Mouse (Mus musculus) C2C12 (cell line): ENCODE results near the gene Ms4a6b. TPM values are rescaled to one million over a fixed set of nuclear protein-coding genes. Genes with fewer than 3 reads are reported as not detected.
"Not testable (repeated sequence)": the region's sequence is repeated elsewhere in the genome, so short reads cannot be mapped to it uniquely, and the experiment has no call there.

ENCODE experiments used
- H3K27me3 ChIP-seq: one replicate; pipeline ENCODE4 v1.6.1; 2011; ENCODE audit not compliant: control insufficient read depth, insufficient read depth, insufficient read length
- H3K36me3 ChIP-seq: one replicate; pipeline ENCODE4 v1.6.1; 2011; ENCODE audit not compliant: control insufficient read depth, insufficient read depth
- H3K4me3 ChIP-seq: one replicate; pipeline ENCODE4 v1.5.1; 2011; ENCODE audit warnings: mild to moderate bottlenecking, control low read depth; ENCODE audit not compliant: poor library complexity, insufficient read depth, severe bottlenecking
- H3K79me2 ChIP-seq: one replicate; pipeline ENCODE4 v1.6.1; 2011; ENCODE audit not compliant: control insufficient read depth, insufficient read depth
- H3K79me3 ChIP-seq: one replicate; pipeline ENCODE4 v1.6.1; 2011; ENCODE audit warnings: low read depth, control low read depth
- H3ac ChIP-seq: one replicate; pipeline ENCODE3; 2011; ENCODE audit warnings: low read depth; ENCODE audit not compliant: control insufficient read depth, insufficient read length
- CEBPB ChIP-seq: IDR thresholded peaks from one replicate; pipeline ENCODE4 v1.6.1; 2011; ENCODE audit warnings: low read depth, mild to moderate bottlenecking, control low read depth, moderate library complexity
- CTCF ChIP-seq: IDR thresholded peaks from one replicate; pipeline ENCODE4 v1.5.1; 2011; ENCODE audit not compliant: control insufficient read depth, insufficient read depth, insufficient read length
- FOSL1 ChIP-seq: IDR thresholded peaks from one replicate; pipeline ENCODE4 v1.8.0; 2011; ENCODE audit warnings: mild to moderate bottlenecking, low read length; ENCODE audit not compliant: poor library complexity, insufficient read depth, severe bottlenecking
- MAX ChIP-seq: IDR thresholded peaks from one replicate; pipeline ENCODE4 v1.6.1; 2011; ENCODE audit warnings: mild to moderate bottlenecking, control low read depth
- MYOD1 ChIP-seq: IDR thresholded peaks from one replicate; pipeline ENCODE4 v1.6.1; 2011; ENCODE audit warnings: low read depth; ENCODE audit not compliant: control insufficient read depth, insufficient read length
- MYOG ChIP-seq: IDR thresholded peaks from one replicate; pipeline ENCODE4 v1.6.1; 2011; ENCODE audit not compliant: control insufficient read depth, insufficient read length; ENCODE audit errors: extremely low read depth
- USF1 ChIP-seq: IDR thresholded peaks from one replicate; pipeline ENCODE4 v1.6.1; 2011; ENCODE audit warnings: low read depth, mild to moderate bottlenecking, control low read depth, moderate library complexity
- polyA plus RNA-seq: library from polyadenylated mRNA; unstranded; fragments of >200 nt; fragmentation: generic; extraction: Trizol; gene quantifications from one replicate; pipeline ENCODE4 v1.2.1, GENCODE M21; 2012; ENCODE audit warnings: missing spikeins

The Ms4a6b gene
- polyA plus RNA-seq, 1 experiment, result not detected

DNA sequence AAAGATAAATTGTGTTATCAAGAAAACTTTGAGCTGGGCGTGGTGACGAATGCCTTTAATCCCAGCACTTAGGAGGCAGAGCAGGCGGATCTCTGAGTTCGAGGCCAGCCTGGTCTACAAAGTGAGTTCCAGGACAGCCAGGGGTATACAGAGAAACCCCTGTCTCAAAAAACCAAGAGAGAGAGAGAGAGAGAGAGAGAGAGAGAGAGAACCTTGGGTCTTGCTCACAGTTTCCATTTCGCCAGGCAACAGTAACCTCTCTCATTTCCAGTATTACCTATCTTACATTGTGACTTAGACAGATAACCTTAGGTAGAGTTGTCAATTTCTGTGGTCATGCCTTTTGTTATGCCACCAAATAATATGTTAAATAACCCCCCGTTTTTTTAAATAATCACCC lies 20.0 kb upstream of the Ms4a6b start:
- TF ChIP-seq CEBPB (no peak), FOSL1 (no peak), USF1 (no peak), MYOG (no peak), MYOD1 (no peak), MAX (no peak), CTCF (no peak)
- H3K79me2 ChIP-seq, result no peaks in the 10 kb centered on the region
- H3ac ChIP-seq, result no peak overlapping the region
- no peak overlapping the region for H3K4me3 ChIP-seq
- no peaks in the 10 kb centered on the region for H3K79me3 ChIP-seq
- no peaks in the 10 kb centered on the region for H3K36me3 ChIP-seq
- H3K27me3 ChIP-seq, result no peaks in the 10 kb centered on the region

DNA sequence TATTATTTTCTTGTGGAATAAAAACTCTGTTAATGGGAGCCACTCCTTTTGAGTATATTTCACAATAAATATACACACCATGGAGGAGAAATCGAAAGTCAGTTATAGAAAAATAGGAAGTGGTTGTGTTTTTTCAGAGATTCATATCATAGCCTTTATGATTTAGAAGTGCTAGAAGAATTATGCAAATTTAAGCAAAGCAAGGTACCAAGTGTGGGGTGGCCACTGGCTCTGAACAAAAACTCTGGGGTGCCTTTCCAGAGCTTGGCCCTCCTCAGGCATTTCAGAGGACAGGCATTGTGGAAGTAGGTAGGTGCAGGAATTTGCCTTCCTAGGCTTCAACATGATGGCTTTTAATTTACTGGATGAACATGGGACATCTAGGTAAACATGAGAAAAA lies 19.0 kb upstream of the Ms4a6b start:
- H3K79me3 ChIP-seq, H3K79me2 ChIP-seq, H3ac ChIP-seq, H3K27me3 ChIP-seq, H3K4me3 ChIP-seq, H3K36me3 ChIP-seq: not testable (repeated sequence)

DNA sequence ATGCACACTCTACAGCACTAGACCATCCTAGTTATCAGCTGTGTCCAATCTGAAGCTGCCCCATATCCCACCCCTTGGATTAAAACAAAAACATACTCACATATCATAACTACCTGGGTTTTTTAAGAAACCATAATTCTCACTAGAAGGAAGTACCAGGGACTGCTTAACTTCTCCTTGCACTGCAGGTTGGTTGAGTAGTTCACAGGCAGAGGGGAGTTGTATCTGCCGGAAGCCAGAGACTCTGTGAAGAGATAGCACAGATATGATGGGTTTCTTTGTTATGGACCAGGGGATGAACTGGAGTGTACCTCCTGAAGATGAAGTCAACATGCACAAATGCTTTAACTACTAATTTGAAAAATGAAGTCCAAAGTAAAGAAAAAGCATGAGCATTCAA lies 15.5 kb upstream of the Ms4a6b start:
- TF ChIP-seq CTCF (no peak), CEBPB (no peak), MYOG (no peak), MYOD1 (no peak), FOSL1 (no peak), MAX (no peak), USF1 (no peak)
- no peaks in the 10 kb centered on the region for H3K36me3 ChIP-seq
- no peaks in the 10 kb centered on the region for H3K27me3 ChIP-seq
- no peaks in the 10 kb centered on the region for H3K79me3 ChIP-seq
- H3ac ChIP-seq, result no peak overlapping the region
- no peaks in the 10 kb centered on the region for H3K79me2 ChIP-seq
- H3K4me3 ChIP-seq, result no peak overlapping the region

DNA sequence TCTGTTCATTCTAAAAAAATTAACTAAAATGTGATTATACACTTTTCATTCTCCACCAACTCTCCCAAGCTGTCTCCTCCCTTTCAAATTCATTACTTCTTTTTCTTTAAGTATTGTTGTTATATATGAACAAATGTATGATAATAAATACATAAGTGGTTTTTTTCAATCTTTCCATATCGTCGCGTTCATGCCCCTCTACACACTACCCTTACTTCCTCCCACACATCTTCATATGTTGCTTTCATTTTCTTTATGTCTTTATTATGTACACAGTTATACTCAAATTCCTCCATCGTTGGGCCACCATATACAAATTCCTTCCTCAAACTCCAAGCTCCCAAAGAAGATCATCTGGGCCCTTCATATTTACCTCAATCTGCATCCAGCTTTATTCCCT lies 15.0 kb upstream of the Ms4a6b start:
- Histone ChIP-seq H3K27me3 (no peaks in the 10 kb centered on the region), H3K79me2 (no peaks in the 10 kb centered on the region), H3ac (no peak overlapping the region), H3K36me3 (no peaks in the 10 kb centered on the region), H3K4me3 (no peak overlapping the region), H3K79me3 (no peaks in the 10 kb centered on the region)
- TF ChIP-seq FOSL1, result no peak
- TF ChIP-seq CTCF, result no peak
- no peak for TF ChIP-seq MAX
- TF ChIP-seq CEBPB, result no peak
- TF ChIP-seq MYOG, result no peak
- no peak for TF ChIP-seq MYOD1
- no peak for TF ChIP-seq USF1

DNA sequence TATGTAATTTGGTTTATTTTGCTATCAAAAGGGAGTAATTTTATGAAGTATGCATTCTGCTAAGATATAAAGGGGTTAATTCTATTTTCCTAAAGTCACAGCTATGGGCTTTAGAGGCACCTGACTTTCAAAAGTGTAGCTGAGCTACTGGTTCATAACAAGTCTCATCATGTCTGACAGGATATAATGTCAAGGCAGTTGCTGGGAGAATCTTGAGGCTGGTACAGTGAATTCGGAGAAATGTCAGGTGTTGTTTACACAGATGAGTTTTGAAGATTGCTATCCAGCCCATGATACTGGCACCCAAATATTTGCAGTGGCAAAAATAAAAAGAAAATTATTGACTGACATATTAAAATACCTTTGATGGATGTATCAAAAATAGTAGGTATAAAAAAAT lies 11.5 kb upstream of the Ms4a6b start:
- no peaks in the 10 kb centered on the region for H3K79me2 ChIP-seq
- H3K4me3 ChIP-seq, result no peak overlapping the region
- H3ac ChIP-seq, result no peak overlapping the region
- no peaks in the 10 kb centered on the region for H3K36me3 ChIP-seq
- H3K27me3 ChIP-seq, result no peaks in the 10 kb centered on the region
- TF ChIP-seq MAX, result no peak
- TF ChIP-seq MYOG, result no peak
- no peak for TF ChIP-seq MYOD1
- TF ChIP-seq CTCF, result no peak
- no peak for TF ChIP-seq CEBPB
- TF ChIP-seq USF1, result no peak
- TF ChIP-seq FOSL1, result no peak
- H3K79me3 ChIP-seq, result no peaks in the 10 kb centered on the region

DNA sequence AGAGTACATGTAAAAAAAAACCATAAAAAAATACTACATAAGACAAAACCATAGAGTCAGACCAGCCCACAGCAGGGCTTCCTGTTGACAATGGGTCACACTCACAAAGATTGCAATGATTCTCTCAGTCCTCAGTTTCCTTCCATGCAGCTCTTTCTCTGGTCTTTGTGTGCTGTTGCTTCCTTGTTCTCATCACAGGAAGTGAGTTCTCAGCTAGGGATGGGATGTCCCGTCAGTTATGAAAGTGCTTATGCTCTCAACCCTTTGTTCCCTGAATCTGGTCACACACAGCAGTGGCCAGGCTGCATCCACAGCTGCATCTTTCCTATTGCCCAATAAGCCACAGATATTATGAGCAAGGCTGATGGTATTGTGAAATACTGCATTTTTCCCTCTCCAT lies 2.9 kb upstream of the Ms4a6b start:
- Histone ChIP-seq H3K36me3 (no peaks in the 10 kb centered on the region), H3K79me2 (no peaks in the 10 kb centered on the region), H3K79me3 (no peaks in the 10 kb centered on the region), H3ac (no peak overlapping the region), H3K4me3 (no peak overlapping the region), H3K27me3 (no peaks in the 10 kb centered on the region)
- TF ChIP-seq CTCF, result no peak
- no peak for TF ChIP-seq MAX
- no peak for TF ChIP-seq USF1
- TF ChIP-seq FOSL1, result no peak
- no peak for TF ChIP-seq CEBPB
- TF ChIP-seq MYOD1, result no peak
- no peak for TF ChIP-seq MYOG

DNA sequence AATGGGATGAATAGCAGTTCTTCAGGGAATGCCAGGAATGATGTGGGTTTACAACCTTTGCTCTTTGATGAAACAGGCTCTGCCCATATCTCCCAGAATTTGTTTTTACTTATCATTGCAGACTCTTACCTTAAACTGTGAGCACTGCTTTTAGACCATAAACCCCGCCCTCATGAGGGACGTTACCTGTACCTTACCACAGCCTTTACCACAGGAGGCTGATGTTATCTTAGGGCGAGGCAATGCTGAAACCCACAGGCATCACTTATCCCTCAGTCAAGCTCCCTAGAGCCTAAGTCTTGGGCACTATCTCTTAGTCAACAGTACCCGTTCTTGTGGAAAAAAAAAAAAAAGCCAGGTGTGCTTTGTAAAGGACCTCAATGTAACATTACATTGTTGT lies 533 bp downstream of the Ms4a6b start:
- Histone ChIP-seq H3ac (no peak overlapping the region), H3K27me3 (no peaks in the 10 kb centered on the region), H3K79me2 (no peaks in the 10 kb centered on the region), H3K79me3 (no peaks in the 10 kb centered on the region), H3K4me3 (no peak overlapping the region), H3K36me3 (no peaks in the 10 kb centered on the region)
- TF ChIP-seq USF1 (no peak), MAX (no peak), MYOD1 (no peak), MYOG (no peak), CTCF (no peak), CEBPB (no peak), FOSL1 (no peak)

DNA sequence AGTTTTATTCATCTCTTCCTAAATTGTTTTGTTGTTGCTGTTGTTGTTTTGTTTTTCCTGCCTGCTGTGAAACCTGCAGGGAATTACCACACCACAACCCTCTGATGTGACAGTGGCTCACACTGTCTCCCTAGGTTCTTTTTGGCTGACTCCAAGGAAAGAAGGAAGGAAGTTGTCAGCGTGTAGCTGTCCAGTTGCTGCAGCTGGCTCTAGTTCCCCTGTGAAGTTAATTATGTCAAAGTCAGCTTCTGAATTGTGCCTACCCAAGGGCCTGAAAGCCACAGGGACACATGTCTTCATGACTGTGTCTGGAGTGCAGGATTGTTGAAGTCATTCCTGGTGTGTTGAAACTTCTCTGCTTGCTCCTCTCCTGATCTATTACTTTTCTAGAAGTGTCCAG lies 1.1 kb downstream of the Ms4a6b start:
- H3ac ChIP-seq, H3K36me3 ChIP-seq, H3K4me3 ChIP-seq, H3K79me2 ChIP-seq, H3K79me3 ChIP-seq, H3K27me3 ChIP-seq: not testable (repeated sequence)

DNA sequence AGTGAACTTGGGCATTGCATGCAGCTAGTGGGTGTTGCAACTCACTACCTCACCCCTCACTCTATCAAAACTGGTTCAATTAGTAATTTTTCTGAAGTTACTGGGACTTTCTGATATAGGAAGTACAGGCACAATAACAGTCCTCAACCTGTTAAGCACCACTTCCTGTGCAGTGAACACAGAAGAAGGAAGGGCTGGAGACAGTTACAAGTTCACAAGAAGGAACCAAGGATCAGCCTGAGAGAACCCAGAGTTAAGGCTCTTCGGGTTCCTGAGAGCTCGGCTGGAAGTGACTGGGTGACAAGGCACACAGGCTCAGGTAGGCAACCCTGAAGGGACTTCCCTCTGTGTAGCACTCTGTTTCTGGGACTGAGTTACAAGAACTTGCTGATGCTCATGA lies 2.0 kb downstream of the Ms4a6b start:
- not testable (repeated sequence) for H3ac ChIP-seq, H3K36me3 ChIP-seq, H3K79me3 ChIP-seq, H3K27me3 ChIP-seq, H3K4me3 ChIP-seq, H3K79me2 ChIP-seq
